Mouse (Mus musculus) testis, adult 10 weeks (tissue): ENCODE measurements around the gene Zfr. TPM values are rescaled to one million over a fixed set of nuclear protein-coding genes. Genes with fewer than 3 reads are reported as not detected.

Experiments used
- polyA plus RNA-seq: library from polyadenylated mRNA; stranded (reverse); fragments of 350-450 nt; fragmentation: Illumina TruSeq; extraction: RNeasy Lipid Tissue Mini Kit (QIAGEN cat#74804); gene quantifications from one replicate; pipeline ENCODE4 v1.2.3, GENCODE M21; 2014; ENCODE audit warnings: low read depth, low replicate concordance

Zfr gene
- polyA plus RNA-seq: 207 TPM

GRCm38 (mm10) chr15:12117242-12118092, at the start of gene Zfr:
Gene Zfr, plus strand, starts transcription at chr15:12117831.

GRCm38 (mm10) chr15:12204319-12205159, 86.9 kb downstream of the Zfr start, which contains the start of gene Mtmr12:
Gene Mtmr12, plus strand, starts transcription at chr15:12205028.

Other genes with a start within 250 kb of the Zfr start
- 3.3 TPM for gene Npr3, start 210.5 kb upstream of the Zfr start, polyA plus RNA-seq
- 468 TPM for gene Sub1, start 120.8 kb upstream of the Zfr start, polyA plus RNA-seq
- 26.5 TPM for gene Mtmr12, start 87.2 kb downstream of the Zfr start, polyA plus RNA-seq
- 115 TPM for gene Golph3, start 203.6 kb downstream of the Zfr start, polyA plus RNA-seq
- not detected for gene 1810049J17Rik, start 204.1 kb downstream of the Zfr start, polyA plus RNA-seq